Mouse (Mus musculus): ENCODE results near the gene Selplg.

Selplg gene

GRCm38 (mm10) chr5:113832490-113832901 is at the start of gene Selplg:
Gene Selplg (minus strand): TSS chr5:113832644.
- DNase-seq (ENCODE audit: low read depth, low spot score), result no peak

DNA sequence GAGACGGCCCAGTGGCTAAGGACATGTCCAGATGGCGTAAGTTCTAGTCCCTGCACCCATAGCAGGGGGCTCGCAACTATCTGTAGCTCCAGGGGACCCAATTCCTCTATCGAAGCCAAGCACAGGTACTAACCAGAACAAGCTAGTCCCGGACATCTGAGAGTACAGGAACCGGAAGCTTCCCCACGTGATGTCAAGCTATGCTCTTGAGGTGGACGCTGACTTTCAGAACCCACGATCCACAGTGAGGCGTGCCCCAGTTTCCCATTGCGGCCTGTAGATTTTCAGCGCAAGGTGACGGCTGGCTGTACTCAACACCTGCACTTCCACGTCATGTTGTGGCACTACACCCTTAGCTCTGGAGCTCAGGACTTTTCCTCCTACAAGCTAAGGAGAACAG is 48.7 kb upstream of the Selplg start:
- DNase-seq (ENCODE audit: low read depth, low spot score), result peak; percentile 63

GRCm38 (mm10) chr5:113878943-113879617 is 46.6 kb upstream of the Selplg start:
- no peak for DNase-seq (ENCODE audit: low read depth, low spot score)

DNA sequence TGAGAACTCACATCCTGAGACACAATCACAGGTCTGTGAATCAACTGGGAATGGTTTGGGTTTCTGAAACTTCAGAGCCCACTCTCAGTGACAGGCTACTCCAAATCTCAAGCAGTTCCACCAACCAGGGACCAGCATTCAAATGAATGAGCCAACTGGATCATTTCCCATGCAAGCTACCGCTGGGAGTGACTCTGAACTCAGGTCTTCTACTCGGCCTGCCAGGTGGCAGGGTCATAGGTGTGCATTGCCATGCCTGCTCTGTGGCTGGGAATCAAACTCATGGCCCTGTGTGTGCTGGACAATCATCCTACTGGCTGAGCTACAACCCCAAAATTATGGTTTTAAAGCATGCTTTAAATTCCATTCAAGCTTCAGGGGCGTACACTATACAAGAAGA is 45.1 kb upstream of the Selplg start:
- DNase-seq (ENCODE audit: low read depth, low spot score), result no peak

- no peak for DNase-seq (ENCODE audit: low read depth, low spot score)
Observed at GRCm38 (mm10) chr5:113876176-113876575, 43.7 kb upstream of the Selplg start.

GRCm38 (mm10) chr5:113875625-113876024 is 43.2 kb upstream of the Selplg start:
- DNase-seq (ENCODE audit: low read depth, low spot score), result no peak

- no peak for DNase-seq (ENCODE audit: low read depth, low spot score)
Observed at GRCm38 (mm10) chr5:113874063-113875024, 41.9 kb upstream of the Selplg start.

DNA sequence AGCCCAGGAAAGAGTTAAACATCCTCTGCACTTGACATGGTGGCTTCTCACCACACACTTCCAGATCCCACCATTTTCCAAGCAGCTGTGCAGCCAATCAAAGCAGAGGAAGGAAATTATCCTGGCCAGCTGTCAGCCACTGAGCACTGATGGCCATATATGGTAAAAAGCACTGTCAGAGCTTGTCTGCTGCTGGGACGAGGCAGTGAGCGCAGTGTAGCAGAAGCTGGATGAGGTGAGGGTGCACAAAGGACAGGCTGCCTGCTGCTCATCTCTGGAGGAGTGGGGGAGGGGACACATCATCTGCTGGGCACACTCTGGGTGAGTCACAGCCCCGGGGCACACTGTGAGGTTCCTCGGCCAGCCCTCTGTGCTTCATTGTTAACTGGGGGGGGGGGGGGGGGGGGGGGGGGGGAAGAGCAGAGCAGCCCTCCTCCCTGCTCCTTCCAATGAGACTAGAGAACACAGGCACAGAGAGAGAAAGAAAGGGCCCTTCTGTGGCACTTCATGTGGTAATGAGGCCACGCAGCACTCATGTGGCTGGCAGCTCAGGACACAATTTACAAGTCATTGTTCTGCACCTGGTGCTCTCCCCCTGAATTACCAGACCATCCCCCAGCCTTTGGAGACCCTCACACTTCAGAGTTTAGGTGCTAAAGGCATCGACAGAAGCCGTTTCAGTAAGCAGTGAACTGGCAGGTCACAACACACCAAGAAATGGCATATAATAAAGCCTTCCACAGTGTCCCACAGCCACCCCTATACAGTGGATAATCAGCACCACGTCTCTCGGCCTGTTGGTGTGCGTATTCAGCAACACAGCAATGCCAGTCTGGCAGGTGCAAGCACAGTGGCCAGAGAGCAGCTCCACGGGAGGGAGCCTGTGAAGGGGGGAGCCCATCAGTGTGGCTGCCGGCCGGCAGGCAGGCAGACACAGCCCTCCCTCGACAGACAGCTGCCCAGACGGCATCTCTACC is 40.8 kb upstream of the Selplg start:
- peak; percentile 94 for DNase-seq (ENCODE audit: low read depth, low spot score)

- DNase-seq (ENCODE audit: low read depth, low spot score), result no peak
Observed at GRCm38 (mm10) chr5:113871903-113872548, 39.6 kb upstream of the Selplg start.

DNA sequence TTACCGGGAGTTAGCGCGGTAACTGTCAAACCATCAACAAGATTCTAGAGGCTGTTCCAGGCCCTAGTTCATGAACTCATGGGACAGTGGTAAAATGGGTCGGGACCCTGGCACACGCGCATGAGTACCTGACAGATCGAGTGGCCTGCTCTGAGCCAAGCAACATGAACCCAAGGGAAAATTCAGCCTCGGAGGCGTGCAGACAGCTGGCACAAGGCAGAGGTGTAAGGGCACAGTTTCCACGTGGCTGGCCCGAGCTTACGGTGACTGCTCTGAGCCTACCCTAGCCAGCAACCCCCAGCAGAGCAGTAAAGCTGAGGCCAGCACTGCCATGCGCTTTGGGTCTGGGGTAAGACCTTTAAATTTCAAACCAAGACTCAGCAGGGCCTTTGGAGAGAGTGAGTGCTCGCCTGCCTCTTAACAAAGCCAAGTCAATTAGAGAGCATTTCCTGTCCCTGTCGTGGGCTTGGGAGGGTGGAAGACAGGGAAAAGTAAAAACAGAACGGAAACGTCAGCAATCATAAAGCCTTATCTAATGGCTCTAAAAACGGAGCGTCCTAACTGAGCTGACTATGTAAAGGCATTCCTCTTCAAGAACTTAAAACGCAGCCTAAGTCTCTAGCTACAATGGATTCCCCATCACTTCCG is 38.1 kb upstream of the Selplg start:
- no peak for DNase-seq (ENCODE audit: low read depth, low spot score)

- no peak for DNase-seq (ENCODE audit: low read depth, low spot score)
Observed at GRCm38 (mm10) chr5:113869132-113869531, 36.7 kb upstream of the Selplg start.

GRCm38 (mm10) chr5:113864992-113865391 is 32.5 kb upstream of the Selplg start:
- DNase-seq (ENCODE audit: low read depth, low spot score), result no peak

GRCm38 (mm10) chr5:113863994-113864393 is 31.6 kb upstream of the Selplg start:
- peak; percentile 47 for DNase-seq (ENCODE audit: low read depth, low spot score)

- no peak for DNase-seq (ENCODE audit: low read depth, low spot score)
Observed at GRCm38 (mm10) chr5:113862418-113862817, 30.0 kb upstream of the Selplg start.

GRCm38 (mm10) chr5:113861294-113861693 is 28.9 kb upstream of the Selplg start:
- DNase-seq (ENCODE audit: low read depth, low spot score), result peak; percentile 70

GRCm38 (mm10) chr5:113858971-113859370 is 26.5 kb upstream of the Selplg start:
- DNase-seq (ENCODE audit: low read depth, low spot score), result no peak

DNA sequence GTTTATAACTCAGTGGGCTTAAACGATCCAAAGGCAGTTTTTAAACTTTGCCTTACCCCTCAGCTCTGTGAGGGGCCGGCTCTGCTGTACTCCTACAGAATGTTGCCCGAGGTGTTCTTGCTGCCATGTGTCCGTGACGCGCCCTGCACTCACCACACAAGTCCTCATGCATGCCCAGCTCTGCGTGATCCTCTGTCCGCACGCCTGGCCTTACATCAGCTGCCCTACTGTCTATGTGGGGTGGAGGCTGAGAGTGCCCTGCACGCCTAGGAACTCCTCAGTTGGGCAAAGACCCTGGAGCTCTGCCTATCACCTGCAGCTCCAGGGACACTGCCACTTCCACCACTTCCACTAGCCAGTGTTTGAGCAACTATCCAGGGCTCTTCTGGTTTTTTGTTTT is 26.1 kb upstream of the Selplg start:
- no peak for DNase-seq (ENCODE audit: low read depth, low spot score)

DNA sequence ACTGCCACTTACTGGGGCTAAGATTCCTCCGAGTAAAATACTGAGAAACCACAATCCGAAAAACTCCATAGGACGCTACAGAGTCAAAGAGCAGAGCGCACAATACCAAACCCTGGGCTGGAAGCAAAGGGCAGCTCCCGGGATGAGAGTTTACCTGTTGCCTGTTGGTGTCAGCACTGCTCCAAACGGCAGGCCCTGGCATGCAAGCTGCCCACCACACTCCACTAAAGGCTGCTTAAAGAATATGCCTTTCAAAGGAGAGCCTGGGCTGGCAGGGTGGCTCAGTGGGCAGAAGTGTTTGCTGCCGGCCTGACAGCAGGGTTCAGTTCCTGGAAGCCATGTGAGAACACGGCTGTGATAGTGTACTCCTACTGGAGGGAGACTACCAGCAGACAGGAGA is 25.2 kb upstream of the Selplg start:
- no peak for DNase-seq (ENCODE audit: low read depth, low spot score)

DNA sequence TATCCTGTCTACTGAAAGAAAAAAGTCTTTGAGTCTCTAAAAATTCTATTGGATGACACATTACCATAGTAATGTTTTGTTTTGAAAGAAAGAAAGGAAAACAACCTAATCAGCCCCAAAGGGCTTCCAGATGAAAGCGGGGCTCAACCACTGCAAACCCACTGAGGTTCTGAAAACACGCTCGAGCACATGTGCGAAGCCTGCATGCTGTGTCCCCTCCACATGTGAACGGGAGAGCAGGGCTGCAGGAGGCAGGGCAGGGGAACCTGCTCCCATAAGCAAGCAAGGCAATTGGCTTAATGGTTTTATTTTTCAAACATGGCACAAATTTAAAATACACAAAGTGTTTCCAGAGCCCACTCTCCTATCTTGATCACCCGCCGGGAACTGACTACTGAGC is 24.2 kb upstream of the Selplg start:
- DNase-seq (ENCODE audit: low read depth, low spot score), result no peak

DNA sequence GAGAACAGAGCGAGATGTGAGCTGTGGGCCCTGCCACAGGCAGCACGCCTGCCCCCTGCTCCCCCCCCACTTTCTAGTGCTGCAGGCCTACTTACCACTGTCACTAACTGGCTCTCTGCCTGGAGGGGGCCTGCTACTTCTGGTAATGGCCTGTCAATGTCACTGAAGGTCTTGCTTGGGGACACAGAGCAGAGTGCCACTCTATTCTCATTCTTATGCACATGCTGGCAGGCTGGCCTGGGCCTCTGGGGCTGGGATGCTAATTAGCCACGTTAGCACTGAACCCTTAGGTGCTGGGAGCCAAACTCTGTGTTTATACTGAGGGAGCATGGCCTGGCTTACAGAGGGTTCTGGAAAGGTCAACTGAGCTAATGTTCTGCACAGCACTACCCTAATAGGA is 23.3 kb upstream of the Selplg start:
- DNase-seq (ENCODE audit: low read depth, low spot score), result no peak

- no peak for DNase-seq (ENCODE audit: low read depth, low spot score)
Observed at GRCm38 (mm10) chr5:113855117-113855516, 22.7 kb upstream of the Selplg start.

Measured in R1 (cell line).